Mouse (Mus musculus): ENCODE results near the gene Glra4. TPM values are rescaled to one million over a fixed set of nuclear protein-coding genes. Genes with fewer than 3 reads are reported as not detected.

The Glra4 gene
- total and polyA plus RNA-seq, 3 experiments = not detected

DNA sequence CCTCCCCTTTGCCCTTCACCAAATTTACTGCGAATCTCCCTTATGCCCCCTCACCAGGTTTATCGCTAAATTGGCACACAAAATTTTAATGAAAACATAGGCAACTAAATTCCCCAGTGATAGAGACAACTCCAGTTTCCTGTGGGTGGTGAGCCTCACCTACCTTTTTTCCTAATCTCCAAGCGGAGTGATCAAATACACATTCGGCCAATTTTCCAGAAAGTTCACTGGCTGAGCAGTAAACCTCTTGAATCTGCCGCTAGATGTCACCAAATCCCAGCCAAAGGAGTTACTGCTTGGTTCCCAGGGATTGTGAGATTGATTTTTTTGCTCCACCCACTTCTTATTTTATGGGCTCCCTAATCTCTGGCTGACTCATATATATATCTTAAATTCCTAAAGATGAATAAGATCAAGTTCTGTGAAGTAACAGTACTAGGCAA lies 37.3 kb downstream of the Glra4 start (continued):
- TF ChIP-seq GABPA (IDR thresholded peaks at IDR 0.05; ENCODE audit: insufficient replicate concordance, low read depth, low read length) (no peak), ETS1 (conservative IDR thresholded peaks at IDR 0.05; ENCODE audit: low read depth, low read length) (no peak), UBTF (IDR thresholded peaks at IDR 0.05; ENCODE audit: low read depth, low read length) (no peak)

GRCm38 (mm10) chrX:136742241-136742640 lies 37.7 kb downstream of the Glra4 start:
- Histone ChIP-seq H3K9ac (ENCODE audit: insufficient read depth, low read depth) (peak overlapping the region; percentile 80), H3K4me3 (replicated peaks in 1 of 3; ENCODE audit: low read depth in 2 of 3, low read length in 2 of 3, poor library complexity in 1 of 3) (peak overlapping the region; percentile 58 to 85 (median 64)), H3K27me3 (replicated peaks) (no peaks in the 10 kb centered on the region), H3K36me3 (replicated peaks in 1 of 2; ENCODE audit: control insufficient read depth in 1 of 2, insufficient read depth in 1 of 2, low read length in 1 of 2) (peaks cover 3 to 14% of the 10 kb centered on the region in 2 experiments), H3K9me3 (replicated peaks; ENCODE audit: low read length) (no peaks in the 10 kb centered on the region), H3K27ac (ENCODE audit: insufficient read depth, low read depth) (peak overlapping the region; percentile 96), H3K79me2 (replicated peaks; ENCODE audit: control insufficient read depth, extremely low read depth, insufficient read depth, poor library complexity, severe bottlenecking) (peaks cover 22% of the 10 kb centered on the region), H3K4me1 (ENCODE audit: control insufficient read depth in 1 of 2, insufficient read depth in 2 of 2) (peaks cover 0 to 3% of the 10 kb centered on the region in 2 experiments; a peak in 1 of 4 replicates), H3K4me2 (ENCODE audit: insufficient read depth, low read depth, poor library complexity, severe bottlenecking) (peak overlapping the region; percentile 75)
- TF ChIP-seq MYC (IDR thresholded peaks at IDR 0.05; ENCODE audit: low read depth, low read length) (no peak; the same call in 1 of the 2 replicates), RAD21 (IDR thresholded peaks at IDR 0.05; ENCODE audit: low read depth, low read length) (no peak), CHD1 (IDR thresholded peaks at IDR 0.05; ENCODE audit: low read depth, low read length) (peak; percentile 43; the same call in 1 of the 2 replicates), MAZ (IDR thresholded peaks at IDR 0.05; ENCODE audit: low read depth, low read length) (no peak)
- dilution Hi-C loops (cut with MboI; ENCODE audit: extremely low pct_ligation_motif_present, extremely low pct_unique_long_range_greater_than_20kb, low sequenced_read_pairs) = no loop called here
- in situ Hi-C loops (cut with MboI; ENCODE audit: low pct_ligation_motif_present, low pct_unique_long_range_greater_than_20kb, low sequenced_read_pairs) = loop anchor here (10.0 to 25.0 kb wide), 2 partner anchors 117 to 270 kb away; no protein-coding TSS in a partner anchor
- peak; percentile 11 for DNase-seq (ENCODE audit: extremely low read depth)

GRCm38 (mm10) chrX:136741651-136742201 lies 38.2 kb downstream of the Glra4 start:
- no peaks in the 10 kb centered on the region for H3K9me3 ChIP-seq (replicated peaks; ENCODE audit: low read length)
- H3K4me3 ChIP-seq (replicated peaks in 1 of 3; ENCODE audit: low read depth in 2 of 3, low read length in 2 of 3, poor library complexity in 1 of 3) = peak overlapping the region; percentile 58 to 85 (median 64)
- DNase-seq (ENCODE audit: extremely low read depth) = peak; percentile 58
- peak overlapping the region; percentile 96 for H3K27ac ChIP-seq (ENCODE audit: insufficient read depth, low read depth)
- H3K36me3 ChIP-seq (replicated peaks in 1 of 2; ENCODE audit: control insufficient read depth in 1 of 2, insufficient read depth in 1 of 2, low read length in 1 of 2) = peaks cover 3 to 12% of the 10 kb centered on the region in 2 experiments
- H3K79me2 ChIP-seq (replicated peaks; ENCODE audit: control insufficient read depth, extremely low read depth, insufficient read depth, poor library complexity, severe bottlenecking) = peaks cover 27% of the 10 kb centered on the region
- dilution Hi-C loops (cut with MboI; ENCODE audit: extremely low pct_ligation_motif_present, extremely low pct_unique_long_range_greater_than_20kb, low sequenced_read_pairs) = no loop called here
- no peaks in the 10 kb centered on the region for H3K27me3 ChIP-seq (replicated peaks)
- H3K4me2 ChIP-seq (ENCODE audit: insufficient read depth, low read depth, poor library complexity, severe bottlenecking) = no peak overlapping the region
- H3K4me1 ChIP-seq (ENCODE audit: control insufficient read depth in 1 of 2, insufficient read depth in 2 of 2) = peaks cover 0 to 3% of the 10 kb centered on the region in 2 experiments; a peak in 1 of 4 replicates
- H3K9ac ChIP-seq (ENCODE audit: insufficient read depth, low read depth) = peak overlapping the region; percentile 80
- in situ Hi-C loops (cut with MboI; ENCODE audit: low pct_ligation_motif_present, low pct_unique_long_range_greater_than_20kb, low sequenced_read_pairs) = loop anchor here (10.0 to 25.0 kb wide), 2 partner anchors 117 to 271 kb away; no protein-coding TSS in a partner anchor
- TF ChIP-seq CTCF (conservative IDR thresholded peaks at IDR 0.05 in 1 of 2, IDR thresholded peaks at IDR 0.05 in 1 of 2; ENCODE audit: low read depth in 2 of 2, low read length in 2 of 2) = no peak
- no peak for TF ChIP-seq KAT2A (IDR thresholded peaks at IDR 0.05; ENCODE audit: insufficient replicate concordance, low read length)
- no peak for TF ChIP-seq GABPA (IDR thresholded peaks at IDR 0.05; ENCODE audit: insufficient replicate concordance, low read depth, low read length)
- no peak for TF ChIP-seq EP300 (IDR thresholded peaks at IDR 0.05; ENCODE audit: low read length)
- peak; percentile 76 for TF ChIP-seq ELF1 (IDR thresholded peaks at IDR 0.05; ENCODE audit: low read depth, low read length)
- TF ChIP-seq MEF2A (IDR thresholded peaks at IDR 0.05; ENCODE audit: borderline replicate concordance, low read depth, low read length) = peak; percentile 27; the same call in 1 of the 2 replicates
- peak; percentile 77; the same call in 1 of the 2 replicates for TF ChIP-seq MAZ (IDR thresholded peaks at IDR 0.05; ENCODE audit: low read depth, low read length)
- no peak for TF ChIP-seq ZMIZ1 (IDR thresholded peaks at IDR 0.05; ENCODE audit: low read depth, low read length)
- peak; percentile 80 for TF ChIP-seq NRF1 (IDR thresholded peaks at IDR 0.05; ENCODE audit: low read depth, low read length)
- TF ChIP-seq HCFC1 (IDR thresholded peaks at IDR 0.05; ENCODE audit: low read depth, low read length) = peak; percentile 72
- peak; percentile 76; the same call in 1 of the 2 replicates for TF ChIP-seq MYC (IDR thresholded peaks at IDR 0.05; ENCODE audit: low read depth, low read length)
- no peak for TF ChIP-seq TBP (conservative IDR thresholded peaks at IDR 0.05; ENCODE audit: low read depth, low read length)
- TF ChIP-seq ZNF384 (IDR thresholded peaks at IDR 0.05; ENCODE audit: low read depth, low read length) = peak; percentile 65
- TF ChIP-seq E2F4 (IDR thresholded peaks at IDR 0.05; ENCODE audit: insufficient replicate concordance, low read depth, low read length) = no peak
- TF ChIP-seq MXI1 (IDR thresholded peaks at IDR 0.05; ENCODE audit: low read depth, low read length) = peak; percentile 94; the same call in 1 of the 2 replicates
- no peak for TF ChIP-seq SIN3A (IDR thresholded peaks at IDR 0.05; ENCODE audit: low read length)
- peak; percentile 62; the same call in 1 of the 2 replicates for TF ChIP-seq BHLHE40 (IDR thresholded peaks at IDR 0.05; ENCODE audit: low read depth, low read length)
- TF ChIP-seq ETS1 (conservative IDR thresholded peaks at IDR 0.05; ENCODE audit: low read depth, low read length) = no peak
- peak; percentile 78; the same call in 1 of the 2 replicates for TF ChIP-seq MAX (IDR thresholded peaks at IDR 0.05; ENCODE audit: low read length)
- TF ChIP-seq CHD2 (IDR thresholded peaks at IDR 0.05; ENCODE audit: low read length) = no peak
- no peak for TF ChIP-seq RAD21 (IDR thresholded peaks at IDR 0.05; ENCODE audit: low read depth, low read length)
- TF ChIP-seq POLR2A (IDR thresholded peaks at IDR 0.05; ENCODE audit: low read depth, low read length) = peak; percentile 69
- no peak for TF ChIP-seq CHD1 (IDR thresholded peaks at IDR 0.05; ENCODE audit: low read depth, low read length)
- TF ChIP-seq NELFE (IDR thresholded peaks at IDR 0.05; ENCODE audit: low read depth, low read length) = peak; percentile 66
